Mouse (Mus musculus) ES-Bruce4 (cell line): ENCODE data around the gene Tcte2.

ENCODE experiments used
- CTCF ChIP-seq: IDR thresholded peaks from one replicate; pipeline ENCODE4 v1.8.1; 2011; ENCODE audit warnings: low read depth, low read length
- EP300 ChIP-seq: IDR thresholded peaks from 2 replicates; pipeline ENCODE4 v1.6.1; 2011; ENCODE audit warnings: low read depth, low read length; ENCODE audit not compliant: insufficient read depth
- POLR2A ChIP-seq: IDR thresholded peaks from one replicate; pipeline ENCODE4 v1.8.1; 2011; ENCODE audit warnings: low read length; ENCODE audit not compliant: insufficient read depth

GRCm38 (mm10) chr17:13681126-13681525 is 80.5 kb downstream of the Tcte2 start:
- TF ChIP-seq POLR2A (no peak), CTCF (no peak), EP300 (no peak)
